ENCODE assay signal across 8 mouse cellular contexts in the genomic region with DNA sequence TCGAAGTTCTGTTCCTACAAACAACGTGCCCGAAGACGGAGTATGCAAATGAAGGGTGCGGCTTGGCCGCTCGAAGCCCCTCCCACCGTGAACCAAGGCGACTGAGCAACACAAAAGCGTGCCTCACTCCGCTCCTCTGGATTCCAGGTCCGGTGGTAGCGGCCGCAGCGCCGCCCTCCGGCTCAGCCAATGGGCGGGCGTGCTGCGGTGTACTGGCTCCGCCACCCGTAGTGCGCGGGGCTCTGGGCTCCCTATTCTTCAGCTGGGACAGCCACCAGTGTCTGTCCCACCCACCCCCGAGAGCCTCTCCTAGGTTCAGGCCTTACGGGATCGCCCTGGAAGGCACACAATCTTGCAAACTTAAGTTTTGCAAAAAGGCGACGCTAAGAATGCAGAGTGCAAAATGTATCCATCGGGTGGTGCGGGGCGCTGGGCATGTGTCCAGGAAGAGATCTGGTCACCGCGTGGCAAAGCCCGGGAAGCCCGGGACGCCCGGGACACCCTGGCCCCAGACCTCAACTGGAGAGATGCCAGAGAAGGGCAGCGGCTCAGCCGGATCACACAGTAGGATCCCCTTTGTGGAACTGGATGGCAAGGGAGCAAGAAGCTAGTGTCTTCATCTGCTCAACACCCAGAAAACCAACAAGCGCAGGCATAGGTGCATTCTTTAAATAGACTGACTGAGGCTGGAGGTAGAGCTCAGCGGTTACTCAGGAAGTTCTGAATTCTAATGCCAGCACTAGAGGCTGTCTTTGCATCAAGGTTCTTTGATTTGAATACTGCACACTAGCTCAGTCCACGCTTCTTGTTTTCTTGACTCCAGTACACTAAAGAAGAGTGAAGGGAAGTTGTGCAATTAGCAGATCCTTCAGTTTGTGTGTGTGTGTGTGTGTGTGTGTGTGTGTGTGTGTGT. TPM values are rescaled to one million over a fixed set of nuclear protein-coding genes. Genes with fewer than 3 reads are reported as not detected.
DNase-seq lines count a peak whose midpoint lies in the region; ATAC-seq and TF ChIP-seq lines count a peak whose summit lies in the region.

No protein-coding gene starts in this region.

- H3K4me1 ChIP-seq in hindbrain, embryonic 10.5 days (replicated peaks): peaks cover 22% of the 10 kb centered on the region
- H3K4me1 ChIP-seq in lung, embryonic 15.5 days: peaks cover 56% of the 10 kb centered on the region
- H3K4me1 ChIP-seq in olfactory bulb, adult 2 months (ENCODE audit: control insufficient read depth, insufficient read depth, low read length): peaks cover 7% of the 10 kb centered on the region; the same call in 1 of the 2 replicates

- H3K9me3 ChIP-seq in hindbrain, embryonic 10.5 days: no peaks in the 10 kb centered on the region
- no peaks in the 10 kb centered on the region for H3K9me3 ChIP-seq in lung, embryonic 15.5 days

- peak overlapping the region; percentile 62 for H3K4me3 ChIP-seq in hindbrain, embryonic 10.5 days
- peak overlapping the region; percentile 46 for H3K4me3 ChIP-seq in lung, embryonic 15.5 days
- H3K4me3 ChIP-seq in olfactory bulb, adult 2 months (ENCODE audit: insufficient read depth, low read depth, low read length): peak overlapping the region; percentile 60

- H3K9ac ChIP-seq in lung, embryonic 15.5 days: peak overlapping the region; percentile 61

- peak; percentile 97 for ATAC-seq in frontal cortex, adult (ENCODE audit: low TSS enrichment)
- peak; percentile 97 for ATAC-seq in lung, embryonic 15.5 days (ENCODE audit: borderline replicate concordance, extremely low read depth, low FRiP score, low TSS enrichment)

- DNase-seq in Muller cell, postnatal 12 days (ENCODE audit: inconsistent ontology term): peak; percentile 95
- peak; percentile 80 for DNase-seq in cerebellum, adult 9-10 months
- peak; percentile 95 for DNase-seq in hindbrain, embryonic 10.5 days (ENCODE audit: low spot score)
- peak; percentile 61 for DNase-seq in layer of hippocampus, adult 9-10 months (ENCODE audit: low spot score)
- peak; percentile 94 to 96 for DNase-seq in thymus, adult 18-20 months

- H3K27ac ChIP-seq in hindbrain, embryonic 10.5 days: peak overlapping the region; percentile 93
- H3K27ac ChIP-seq in lung, embryonic 15.5 days: peak overlapping the region; percentile 79
- peak overlapping the region; percentile 40 for H3K27ac ChIP-seq in olfactory bulb, adult 2 months (ENCODE audit: insufficient read depth, low read depth, low read length)

- 0 out of 2 replicates have a peak, but pooled peaks have one; percentile 39 for TF ChIP-seq POLR2A in olfactory bulb, adult 2 months (IDR thresholded peaks at IDR 0.05; ENCODE audit: insufficient read depth, low read depth, low read length)

- TF ChIP-seq CTCF in olfactory bulb, adult 2 months (IDR thresholded peaks at IDR 0.05; ENCODE audit: insufficient read depth, low read depth, low read length): no peak

- 1% methylated on average over 43 of the region's 43 CpGs for WGBS in hindbrain, embryonic 10.5 days
- WGBS in lung, embryonic 15.5 days: under 1% methylated on average over 41 of the region's 43 CpGs
- WGBS in olfactory bulb, adult 2 months: under 1% methylated on average over 43 of the region's 43 CpGs

- no peaks in the 10 kb centered on the region for H3K27me3 ChIP-seq in hindbrain, embryonic 10.5 days (ENCODE audit: insufficient read depth, poor library complexity, severe bottlenecking)
- H3K27me3 ChIP-seq in lung, embryonic 15.5 days: no peaks in the 10 kb centered on the region

- H3K36me3 ChIP-seq in hindbrain, embryonic 10.5 days: no peaks in the 10 kb centered on the region
- no peaks in the 10 kb centered on the region for H3K36me3 ChIP-seq in lung, embryonic 15.5 days

- peak overlapping the region; percentile 82 for H3K4me2 ChIP-seq in lung, embryonic 15.5 days

RNA-seq across cellular contexts. Expression of gene Insr, which starts 58.1 kb away (rescaled TPM):
- 28.1 and 30.4 TPM in 2 replicates for polyA plus RNA-seq in hindbrain, embryonic 10.5 days (2016; fragmentation: Nextera tagmentation; extraction: Ambion mirVana)
- polyA plus RNA-seq in lung, embryonic 15.5 days (2015; fragmentation: Nextera tagmentation; extraction: Ambion mirVana): 34.8 and 38.8 TPM in 2 replicates
- polyA plus RNA-seq in olfactory bulb, adult 2 months (2012; ENCODE audit: insufficient read depth, insufficient read length, low replicate concordance, missing spikeins): 62.6 and 277 TPM in 2 replicates

Comparison
In these comparisons a context has a peak if more than half of its experiments do, and no peak if none do; other contexts are left out.
1. Peak in every context shown above with its lines: DNase-seq, ATAC-seq, H3K4me3 ChIP-seq and H3K27ac ChIP-seq.
2. H3K27ac ChIP-seq: peak in every context shown above with its lines; median percentile 93 in hindbrain, embryonic 10.5 days; 79 in lung, embryonic 15.5 days; 40 in olfactory bulb, adult 2 months.